Mouse (Mus musculus) liver (tissue): ENCODE data around the gene Tmem217.

Source experiments
- DNase-seq: peaks from one replicate; pipeline ENCODE4 v3.0.0-alpha.2; 2020; ENCODE audit warnings: mixed read lengths

Tmem217 gene

DNA sequence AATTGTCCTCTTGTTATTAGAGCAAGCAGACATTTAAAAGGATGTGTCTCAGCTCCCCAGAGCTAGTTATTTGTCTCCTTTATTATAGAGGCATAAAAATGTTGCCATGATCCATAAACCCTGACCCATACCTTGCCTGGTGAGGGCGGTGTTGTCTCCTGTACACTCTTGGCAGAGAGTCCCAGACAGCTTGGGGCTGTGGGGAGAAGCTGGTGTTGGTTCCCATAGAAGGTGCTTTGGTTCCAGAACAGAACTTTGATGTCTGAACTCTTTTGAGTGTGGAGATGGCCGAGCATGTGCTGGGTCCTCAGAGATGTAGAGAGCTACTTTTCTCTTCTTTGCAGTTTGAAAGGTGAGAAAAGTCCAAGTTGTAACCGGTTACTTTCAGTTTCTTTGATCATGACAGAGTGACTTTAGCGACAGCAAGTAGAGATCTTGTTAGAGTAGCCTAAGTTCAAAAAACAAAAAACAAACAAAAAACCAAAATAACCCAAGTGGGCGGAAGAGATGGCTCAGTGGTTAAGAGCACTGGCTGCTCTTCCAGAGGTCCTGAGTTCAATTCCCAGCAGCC, at the start of gene Tmem217:
Gene Tmem217 (minus strand): TSS at position 224 of the 571 bp plus-strand sequence.
- DNase-seq: no peak

DNA sequence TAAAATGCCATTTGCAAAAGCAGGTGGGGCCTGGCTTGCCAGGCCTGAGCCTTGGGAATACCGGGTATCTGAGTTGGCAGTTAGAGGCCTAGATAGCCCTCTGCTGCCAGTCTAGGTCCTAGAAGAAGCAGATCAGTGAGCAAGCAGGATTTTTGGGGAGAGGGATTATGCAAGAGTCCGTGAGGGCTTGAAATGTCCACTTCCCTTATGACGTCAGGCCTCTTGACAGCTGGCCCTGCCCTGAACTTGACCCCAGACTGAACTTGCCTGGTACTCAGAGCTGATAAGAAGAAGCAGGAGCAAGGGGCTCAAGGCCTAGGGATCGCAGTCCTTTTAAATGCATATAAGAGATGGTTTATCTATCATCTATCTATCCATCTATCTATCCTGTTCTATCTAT, 49.2 kb upstream of the Tmem217 start:
- no peak for DNase-seq

DNA sequence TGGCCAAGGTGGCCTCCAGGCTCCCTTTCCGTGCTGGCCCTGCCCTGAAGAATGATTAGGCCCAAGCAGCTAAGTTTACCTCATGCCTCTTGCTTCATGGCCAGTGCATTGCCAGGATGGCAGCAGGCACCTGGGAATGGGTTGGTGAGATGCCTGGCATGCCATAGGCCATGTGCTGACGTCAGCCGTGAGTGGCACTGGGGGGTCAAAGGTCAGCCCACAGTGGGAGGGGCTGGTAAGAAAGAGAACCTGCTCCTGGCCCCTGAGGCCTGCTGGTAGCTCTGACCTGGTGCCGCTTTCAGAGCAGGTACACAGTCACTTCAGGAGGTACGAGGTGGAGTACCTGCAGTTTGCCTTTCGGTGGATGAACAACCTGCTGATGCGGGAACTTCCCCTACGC, 47.4 kb upstream of the Tmem217 start:
- no peak for DNase-seq

DNA sequence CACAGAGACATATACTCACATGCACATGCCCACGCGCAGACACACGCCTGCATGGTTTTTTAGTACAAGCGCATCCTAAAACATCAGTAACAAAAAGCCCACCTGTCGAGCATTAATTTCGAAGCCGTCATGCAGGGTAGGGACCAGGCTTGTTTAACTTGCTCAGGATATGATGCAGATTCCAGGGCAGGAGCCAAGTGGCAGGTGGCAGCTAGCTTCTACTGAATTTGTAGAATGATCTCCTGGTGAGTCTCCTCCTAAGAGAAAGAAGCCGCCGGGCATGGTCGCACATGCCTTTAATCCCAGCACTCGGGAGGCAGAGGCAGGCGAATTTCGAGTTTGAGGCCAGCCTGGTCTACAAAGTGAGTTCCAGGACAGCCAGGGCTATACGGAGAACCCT, 46.9 kb upstream of the Tmem217 start:
- DNase-seq: no peak

DNA sequence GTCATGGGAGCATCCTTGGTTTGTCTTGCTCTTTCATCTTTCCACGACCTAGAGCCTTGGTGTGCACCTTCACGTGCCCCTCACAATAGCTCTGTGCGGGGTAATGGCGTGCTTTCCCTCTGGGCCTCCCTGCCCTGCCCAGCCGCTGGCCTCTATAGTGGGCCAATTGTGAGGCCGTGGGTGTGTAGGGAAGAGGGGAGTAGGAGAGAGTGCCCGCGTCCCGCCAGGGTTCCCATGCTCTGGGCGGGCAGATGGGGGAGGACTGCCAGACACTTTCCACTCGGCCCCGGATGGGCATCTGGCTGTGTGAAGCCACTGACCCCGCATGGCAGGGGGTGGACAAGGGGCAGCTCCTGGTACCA, 44.6 kb upstream of the Tmem217 start:
- no peak for DNase-seq

DNA sequence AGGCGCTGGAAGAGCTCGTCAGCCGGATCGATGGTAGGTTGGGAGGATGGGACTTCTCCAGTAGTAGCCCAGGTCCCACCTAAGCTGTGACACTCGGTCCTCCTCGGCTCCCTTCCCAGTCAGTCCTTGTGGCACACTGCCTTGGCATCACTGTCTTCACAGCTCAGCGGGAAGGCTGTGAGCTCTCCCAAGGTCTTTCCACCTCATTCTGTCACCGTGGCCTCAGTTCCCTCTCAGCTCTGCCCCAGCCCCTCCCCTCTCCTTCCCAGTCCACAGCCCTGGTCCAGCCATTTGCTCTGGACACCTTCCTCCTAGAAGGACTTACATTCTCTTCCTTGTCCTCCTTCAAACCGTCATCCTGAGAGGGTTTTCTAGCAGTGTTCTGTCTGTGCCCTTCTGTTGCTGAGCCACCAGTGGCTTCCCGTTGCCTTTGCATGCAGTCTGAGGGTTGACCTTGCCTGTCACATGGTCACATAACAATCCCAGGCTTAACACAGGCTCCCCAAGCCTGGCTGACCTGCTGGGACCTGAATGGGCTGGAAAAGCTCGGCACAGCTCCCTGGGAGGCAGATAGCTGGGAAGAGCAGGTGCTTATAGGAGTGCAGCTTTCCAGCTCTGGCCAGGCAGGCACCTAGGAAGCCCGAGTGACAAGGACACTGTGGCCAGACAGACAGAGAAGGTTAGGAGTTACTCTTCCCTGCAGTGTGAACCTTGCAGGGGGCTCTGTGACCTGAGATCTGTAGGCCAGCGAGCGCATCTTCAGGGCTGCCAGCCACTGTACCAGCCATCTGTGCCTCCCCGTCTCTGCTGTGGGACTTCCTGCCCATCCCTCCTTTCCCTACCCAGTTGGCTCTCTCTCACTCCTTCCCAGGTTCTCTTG, 43.9 kb upstream of the Tmem217 start:
- no peak for DNase-seq

DNA sequence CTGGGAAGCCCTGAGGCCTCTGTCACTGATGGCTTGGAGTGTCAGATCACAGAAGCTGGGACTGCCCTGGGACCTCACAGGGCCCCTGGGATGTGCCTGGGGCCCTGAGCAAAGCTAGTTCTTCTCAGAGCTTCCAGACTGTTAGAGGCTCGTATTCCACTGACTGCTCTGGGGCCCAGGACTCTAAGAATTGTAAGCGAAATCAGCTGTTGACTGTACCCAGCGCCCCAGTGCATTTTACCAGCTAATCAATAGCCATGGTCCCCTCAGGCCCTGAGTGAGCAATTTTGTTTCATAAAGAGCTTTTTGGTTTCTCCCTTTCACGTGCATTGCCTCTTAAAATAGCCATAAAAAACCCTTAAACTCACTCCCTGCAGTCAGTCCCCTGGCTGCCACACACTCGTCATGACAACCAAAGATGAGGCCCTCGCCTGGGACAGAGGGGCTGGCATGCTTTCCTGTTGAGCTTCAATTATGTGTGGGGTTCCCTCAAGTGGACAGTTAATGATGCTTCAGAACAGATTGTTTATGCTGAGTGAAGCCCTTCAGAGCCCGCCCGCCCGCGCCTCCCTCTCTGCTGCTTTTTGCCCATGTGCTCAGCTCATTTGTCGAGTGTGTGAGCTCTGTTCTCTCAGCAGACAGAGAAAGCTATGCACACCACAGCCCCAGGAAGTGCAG, 37.2 kb upstream of the Tmem217 start:
- DNase-seq: no peak

DNA sequence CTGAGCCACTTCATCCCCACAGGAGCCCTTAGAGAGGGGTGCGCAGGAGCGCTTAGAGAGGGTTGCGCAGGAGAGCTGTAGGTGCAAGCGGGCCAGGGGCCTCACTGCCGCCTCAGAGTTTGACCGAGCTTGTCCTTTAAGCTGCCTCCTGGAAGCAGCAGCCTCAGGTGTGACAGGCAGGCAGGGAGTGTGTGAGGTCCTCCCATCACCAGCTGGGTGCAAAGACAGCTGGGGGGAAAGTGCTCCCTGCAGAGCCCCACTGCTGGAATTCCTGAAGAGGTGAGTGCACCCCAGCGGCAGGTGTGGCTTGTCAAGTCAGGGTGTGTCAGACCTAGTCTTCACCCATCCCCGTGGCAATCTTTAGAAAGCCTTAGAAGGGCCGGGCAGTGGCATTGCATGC, 34.7 kb upstream of the Tmem217 start:
- DNase-seq: no peak

DNA sequence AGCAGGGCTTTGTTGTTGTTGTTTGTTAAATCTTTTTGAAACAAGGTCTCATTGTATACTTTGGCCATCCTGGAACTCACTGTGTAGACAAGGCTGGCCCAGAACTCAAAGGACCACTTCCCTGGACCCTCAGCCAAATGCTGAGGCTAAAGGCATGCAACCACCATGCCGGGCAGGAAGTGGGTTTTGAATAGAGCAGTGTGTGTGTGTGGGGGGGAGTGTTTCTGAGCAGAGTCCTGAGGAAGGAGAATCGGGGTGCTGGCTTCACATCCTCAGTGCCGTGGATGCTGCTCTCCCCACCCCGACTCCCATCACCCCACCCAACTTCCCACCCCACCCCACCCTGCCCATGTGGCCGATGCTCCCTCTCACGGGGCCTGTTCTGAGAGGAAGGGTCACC, 33.3 kb upstream of the Tmem217 start:
- no peak for DNase-seq

DNA sequence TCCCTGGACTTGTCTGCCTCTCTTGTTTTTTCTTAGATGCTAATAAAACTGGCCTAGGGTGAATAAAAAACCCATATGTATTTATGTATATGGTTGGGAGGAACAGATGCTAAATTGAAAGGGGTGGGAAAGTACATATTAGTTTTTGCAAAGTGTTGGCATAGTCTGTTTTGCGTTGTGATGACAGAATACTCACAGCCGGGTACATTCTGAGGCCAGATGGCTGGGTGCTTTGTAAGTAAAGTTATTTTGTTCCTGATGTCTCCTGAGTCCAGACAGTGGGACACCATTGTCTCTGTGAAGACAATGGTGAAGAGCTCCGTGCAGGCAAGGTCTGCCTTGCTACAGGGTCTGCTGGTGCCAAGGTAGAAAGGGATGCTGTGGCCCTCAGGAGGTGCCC, 32.6 kb upstream of the Tmem217 start:
- no peak for DNase-seq

DNA sequence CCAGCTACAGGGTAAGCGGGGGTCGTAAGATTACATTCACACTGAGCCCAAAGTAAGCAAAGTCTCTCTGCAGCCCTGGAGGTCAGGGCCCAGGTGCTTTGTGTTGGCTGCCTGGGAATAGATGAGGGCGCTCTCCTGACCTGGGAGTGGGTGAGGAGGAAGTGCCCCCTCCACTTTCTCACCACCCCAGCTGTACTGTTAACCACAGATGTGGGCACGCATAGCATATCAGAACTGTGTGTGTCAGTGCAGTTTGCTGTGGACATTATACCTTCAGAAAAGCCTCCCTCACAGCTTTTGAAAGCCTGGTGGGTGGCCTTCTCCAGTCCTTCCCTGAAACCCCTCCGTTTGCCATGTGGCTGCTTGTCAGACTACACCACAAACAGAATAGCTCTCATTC, 32.1 kb upstream of the Tmem217 start:
- no peak for DNase-seq

DNA sequence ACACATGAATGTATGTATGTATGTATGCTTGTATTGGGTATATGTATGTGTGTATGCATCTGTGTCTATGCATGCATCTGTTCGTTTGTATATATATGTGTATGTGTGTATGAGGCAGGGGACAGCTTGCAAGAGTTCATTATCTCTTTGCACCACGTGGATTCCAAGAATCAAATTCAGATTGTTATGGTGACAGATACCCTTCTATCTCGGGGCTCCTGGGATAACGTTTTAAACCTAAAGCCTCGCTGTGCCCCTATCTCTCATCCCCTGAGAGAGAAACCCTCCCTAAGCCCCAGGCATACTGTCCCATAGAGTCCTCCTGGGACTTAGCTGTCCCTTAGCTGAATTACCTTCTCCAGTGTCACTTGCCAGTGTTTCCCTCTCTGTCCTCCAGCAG, 31.4 kb upstream of the Tmem217 start:
- DNase-seq: no peak

DNA sequence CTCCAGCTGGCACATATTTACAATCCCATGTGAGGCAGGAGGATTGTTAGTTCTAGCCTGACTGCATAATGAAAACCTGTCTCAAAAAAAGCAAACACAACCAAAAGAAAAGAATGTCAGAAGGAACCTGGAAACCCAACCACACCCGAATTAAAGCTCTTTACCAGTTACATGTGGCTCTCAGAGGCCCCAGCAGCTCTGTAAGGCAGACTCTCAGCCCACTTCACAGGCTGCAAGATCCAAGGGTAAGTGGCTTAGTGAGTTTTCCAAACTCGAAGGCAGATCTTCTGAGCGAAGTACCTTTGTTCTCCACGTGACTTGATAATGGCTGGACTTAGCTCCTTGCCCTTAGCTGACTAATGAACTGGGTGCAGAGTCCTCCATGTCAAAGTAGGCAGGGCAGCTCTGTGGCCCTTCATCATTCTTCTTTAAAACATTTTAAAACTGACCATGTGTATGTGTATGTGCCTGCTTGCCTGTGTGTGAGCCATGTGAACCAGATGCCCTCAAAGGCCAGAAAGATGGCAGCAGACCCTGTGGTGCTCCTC, 27.5 kb upstream of the Tmem217 start:
- DNase-seq: no peak

DNA sequence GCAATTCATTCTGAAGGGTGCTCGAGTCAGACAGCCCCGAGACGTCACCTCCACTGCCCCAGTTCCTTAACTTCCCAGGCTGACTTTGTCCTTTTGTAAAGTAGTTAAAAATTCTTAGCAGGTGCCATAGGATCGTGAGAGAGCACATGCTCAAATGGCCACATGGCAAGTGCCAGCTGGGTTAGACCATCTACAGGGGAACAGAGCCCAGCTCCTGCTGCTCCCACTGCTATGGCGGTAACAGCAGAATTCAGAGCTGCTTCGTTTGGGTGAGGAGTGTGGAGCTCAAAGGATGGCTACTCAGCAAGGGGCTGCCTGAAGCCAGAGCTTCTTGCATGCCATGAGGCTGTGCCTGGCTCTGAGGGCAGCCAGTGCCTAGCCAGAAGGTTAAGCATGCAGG, 17.6 kb upstream of the Tmem217 start:
- no peak for DNase-seq

DNA sequence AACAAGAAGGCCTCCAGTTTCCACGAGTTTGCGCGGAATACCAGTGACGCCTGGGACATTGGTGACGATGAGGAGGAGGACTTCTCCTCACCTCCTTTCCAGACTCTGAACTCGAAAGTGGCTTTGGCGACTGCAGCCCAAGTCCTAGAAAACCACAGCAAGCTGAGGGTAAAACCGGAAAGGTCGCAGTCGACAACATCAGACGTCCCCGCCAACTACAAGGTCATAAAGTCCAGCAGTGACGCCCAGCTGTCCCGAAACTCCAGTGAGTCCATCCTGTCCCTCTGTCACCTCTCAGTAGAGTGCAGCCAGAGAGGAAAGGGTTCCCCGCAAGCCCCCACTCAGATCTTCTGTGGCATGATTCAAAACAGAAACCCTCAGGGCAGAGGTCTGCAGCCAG, 16.2 kb upstream of the Tmem217 start:
- no peak for DNase-seq

DNA sequence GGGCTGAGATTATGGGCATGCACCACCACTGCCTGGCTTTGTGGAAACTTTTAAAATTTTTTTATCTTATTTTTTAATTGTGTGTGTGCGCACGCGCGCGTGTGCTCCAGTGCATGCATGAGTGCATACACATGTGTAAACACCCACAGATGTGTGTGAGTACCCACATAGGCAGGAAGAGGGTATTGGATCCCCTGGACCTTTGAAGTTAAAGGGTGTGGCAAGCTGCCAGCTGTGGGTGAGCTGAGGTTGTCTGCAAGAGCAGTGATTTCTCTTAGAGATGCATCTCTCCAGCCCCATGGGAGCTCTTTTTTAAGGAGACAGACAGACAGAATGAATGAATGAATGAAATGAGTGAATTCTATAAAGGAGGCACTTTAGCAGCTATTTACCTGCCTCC, 13.3 kb upstream of the Tmem217 start:
- DNase-seq: no peak

DNA sequence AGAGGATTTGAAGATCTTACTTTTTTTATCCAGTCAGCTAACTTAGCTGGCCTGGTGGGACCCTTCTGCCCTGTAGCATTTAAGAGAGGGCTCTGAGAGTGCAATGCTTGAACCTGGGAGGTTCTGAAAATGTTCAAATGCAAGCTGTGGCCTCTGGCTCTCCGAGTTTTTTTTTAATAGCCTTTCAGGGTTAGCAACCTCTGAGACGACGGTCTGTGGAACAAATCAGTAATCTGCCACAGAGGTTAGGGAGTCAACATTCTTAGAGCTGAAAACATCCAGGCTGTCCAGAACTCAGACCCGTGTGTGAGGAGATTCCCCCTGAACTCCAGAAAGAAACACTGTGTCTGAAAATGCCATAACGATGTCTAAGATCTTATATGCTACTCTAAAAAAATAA, 6.3 kb upstream of the Tmem217 start:
- no peak for DNase-seq

DNA sequence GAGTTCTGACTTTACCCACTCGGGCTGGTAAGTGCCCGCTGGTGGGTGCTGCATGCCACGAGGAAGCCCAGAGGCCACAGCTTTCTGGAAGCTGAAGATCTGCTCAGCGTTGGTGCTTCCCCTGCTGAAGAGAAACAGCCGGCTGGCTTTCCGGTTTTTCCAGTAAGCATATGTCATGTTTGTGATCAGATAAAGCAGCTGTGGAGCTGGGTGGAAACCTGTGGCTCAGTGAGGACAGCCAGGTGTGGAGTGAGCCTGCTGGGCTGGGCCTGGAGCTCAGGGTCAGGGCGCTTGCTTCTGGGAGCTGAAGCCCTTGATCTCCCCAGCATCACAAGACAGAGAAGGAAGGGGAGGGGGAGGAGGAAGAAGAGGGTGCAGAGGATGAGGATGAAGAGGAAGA, 4.7 kb upstream of the Tmem217 start:
- DNase-seq: no peak

DNA sequence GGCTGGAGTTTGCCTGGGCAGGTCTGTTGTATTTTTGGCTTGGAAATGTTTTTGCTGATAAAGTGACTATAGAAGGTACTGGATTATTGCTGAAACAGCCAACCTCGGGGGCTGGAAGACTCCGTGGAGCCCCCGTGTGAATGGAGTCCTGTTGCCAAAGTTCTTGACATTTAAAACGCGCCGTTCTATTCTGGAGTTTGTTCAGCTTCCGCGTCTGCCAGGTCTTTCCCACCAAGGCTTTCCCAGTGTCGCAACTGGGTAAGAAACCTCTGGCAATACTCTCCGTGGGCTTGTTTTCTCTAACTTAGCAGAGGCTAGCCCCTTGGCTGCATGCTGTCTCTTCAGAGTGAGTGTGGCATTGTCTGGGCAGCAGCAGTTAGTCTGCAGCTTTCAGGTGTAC, 4.3 kb upstream of the Tmem217 start:
- no peak for DNase-seq

DNA sequence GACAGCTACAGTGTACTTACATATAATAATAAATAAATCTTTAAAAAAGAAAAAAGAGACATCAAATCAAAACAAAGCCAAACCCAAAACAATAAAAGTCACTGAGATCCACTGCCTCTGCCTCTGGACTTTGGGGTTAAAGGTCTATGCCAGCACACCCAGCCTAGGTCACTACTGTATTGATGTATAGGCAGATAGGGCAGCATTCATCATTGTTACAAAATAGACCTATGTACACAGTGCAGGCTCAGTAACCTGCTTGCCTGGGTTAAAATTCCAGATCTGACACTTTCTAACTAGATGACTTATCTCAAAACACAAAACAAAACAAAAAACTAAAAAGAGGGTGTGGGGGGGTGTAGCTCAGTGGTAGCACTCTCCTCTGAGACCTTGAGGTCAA, 2.0 kb upstream of the Tmem217 start:
- DNase-seq: no peak

DNA sequence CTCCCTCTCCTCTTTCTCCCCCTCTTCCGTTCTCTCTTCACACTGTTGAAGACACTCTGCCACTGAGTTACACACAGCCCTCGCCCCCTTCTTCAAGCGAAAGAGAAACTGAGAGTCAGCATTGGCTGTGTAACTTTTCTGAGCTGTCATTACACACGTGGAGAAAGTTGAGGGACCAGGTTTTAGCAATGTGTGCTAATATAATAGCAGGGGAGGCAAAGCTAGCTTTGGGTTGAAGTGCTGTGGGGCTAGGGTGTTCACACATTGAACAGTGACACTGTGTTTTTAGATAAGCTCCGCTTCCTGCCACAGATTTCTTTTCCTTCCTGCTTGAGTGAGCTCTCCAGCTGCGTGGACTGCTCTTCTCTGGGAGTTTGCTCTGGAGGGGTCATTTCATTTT, 1.2 kb downstream of the Tmem217 start:
- no peak for DNase-seq

DNA sequence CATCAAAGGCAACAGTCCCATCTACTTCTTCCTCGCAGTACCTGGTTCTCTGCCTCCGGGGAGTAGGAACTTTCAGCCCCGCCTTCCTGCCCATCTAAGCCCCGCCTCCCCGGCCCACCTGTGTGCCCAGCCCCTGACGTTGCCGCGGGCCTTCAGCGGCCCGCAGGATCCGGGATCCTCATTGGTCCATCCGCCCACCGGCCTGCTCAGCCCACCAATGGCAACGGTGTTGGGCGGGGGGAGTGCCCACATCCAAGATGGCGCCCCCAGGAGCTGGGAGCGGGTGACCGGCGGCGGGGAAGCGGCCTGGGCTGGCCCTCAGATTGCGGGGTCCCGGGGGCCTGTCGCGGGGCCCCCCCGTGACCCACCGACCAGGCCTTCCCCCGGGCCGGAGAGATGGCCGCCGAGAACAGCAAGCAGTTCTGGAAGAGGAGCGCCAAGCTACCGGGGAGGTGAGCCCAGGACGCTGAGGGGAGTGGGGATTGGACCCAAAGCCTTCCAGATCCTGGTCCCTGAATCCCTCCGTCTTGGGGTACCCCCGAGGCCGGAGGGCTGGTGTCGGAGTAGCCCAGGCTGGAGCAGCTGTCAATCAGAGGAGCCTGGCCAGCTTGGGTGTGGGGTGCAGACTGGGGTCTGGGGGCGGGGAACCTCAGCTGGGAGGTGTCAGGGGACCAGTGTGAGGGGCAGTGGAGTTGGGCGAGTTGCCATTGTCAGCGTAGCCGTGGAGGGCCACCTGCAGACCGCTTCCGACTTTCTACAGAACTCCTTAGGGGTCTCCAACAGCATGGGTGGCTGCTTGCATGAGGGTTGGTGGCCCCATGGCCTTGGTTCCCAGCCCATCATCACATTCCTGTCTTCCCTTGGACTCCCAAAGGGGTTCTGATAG, 2.4 kb downstream of the Tmem217 start, which contains the start of the genes Gm17657 and Tbc1d22b:
Gene Gm17657 (minus strand): TSS at position 96 of the 886 bp plus-strand sequence.
Gene Tbc1d22b (plus strand): TSS at position 243 of the 886 bp plus-strand sequence.
- DNase-seq: peak; percentile 97

DNA sequence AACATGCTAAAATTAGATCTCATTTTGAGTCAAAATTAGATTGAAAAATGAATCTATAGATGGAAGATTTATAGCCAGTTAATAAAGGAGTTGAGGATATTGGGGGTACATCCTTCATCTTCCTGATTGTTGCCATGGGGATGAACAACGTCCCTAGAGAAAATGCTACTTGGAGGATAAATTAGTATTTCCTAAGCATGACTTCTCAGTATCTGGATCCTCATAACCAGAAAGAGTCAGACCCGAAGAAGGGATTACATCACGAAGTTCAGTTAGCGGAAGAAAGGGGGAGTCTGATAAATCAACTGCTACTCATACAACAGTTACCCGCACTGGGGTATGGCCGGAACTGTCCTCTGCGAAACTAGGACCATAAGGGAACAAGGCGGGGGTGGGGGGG, 3.2 kb downstream of the Tmem217 start:
- DNase-seq: no peak
